Mouse (Mus musculus) forebrain, embryonic 13.5 days (tissue): ENCODE data around the gene Emg1. TPM values are rescaled to one million over a fixed set of nuclear protein-coding genes. Genes with fewer than 3 reads are reported as not detected.
"Not testable (repeated sequence)": the region's sequence is repeated elsewhere in the genome, so short reads cannot be mapped to it uniquely, and the experiment has no call there.

Experiments used
- ATAC-seq: fragments of 200-750 bp; cut with Nextera tagmentation; 2 replicates; pipeline ENCODE4 v1.8.0; 2017
- H3K27ac ChIP-seq: fragments of 300-500 bp; sonication (generic); 2 replicates; pipeline ENCODE4 v1.5.1; 2015; ENCODE audit warnings: inconsistent platforms, mild to moderate bottlenecking, moderate library complexity
- H3K27me3 ChIP-seq: fragments of 300-500 bp; sonication (generic); 2 replicates; pipeline ENCODE4 v1.6.1; 2015; ENCODE audit warnings: mild to moderate bottlenecking, inconsistent platforms
- H3K36me3 ChIP-seq: fragments of 300-500 bp; sonication (generic); 2 replicates; pipeline ENCODE4 v1.6.1; 2015; ENCODE audit warnings: mild to moderate bottlenecking, inconsistent platforms; ENCODE audit not compliant: poor library complexity, severe bottlenecking
- H3K4me1 ChIP-seq: fragments of 300-500 bp; sonication (generic); 2 replicates; pipeline ENCODE4 v1.6.1; 2015; ENCODE audit warnings: inconsistent platforms
- H3K4me2 ChIP-seq: fragments of 300-500 bp; sonication (generic); 2 replicates; pipeline ENCODE4 v1.6.1; 2015; ENCODE audit warnings: inconsistent platforms, mild to moderate bottlenecking, moderate library complexity
- H3K4me3 ChIP-seq: fragments of 300-500 bp; sonication (generic); 2 replicates; pipeline ENCODE4 v1.5.1; 2015; ENCODE audit warnings: mild to moderate bottlenecking, inconsistent platforms
- H3K9ac ChIP-seq: fragments of 300-500 bp; sonication (generic); 2 replicates; pipeline ENCODE4 v1.6.1; 2015; ENCODE audit warnings: mild to moderate bottlenecking, inconsistent platforms
- H3K9me3 ChIP-seq: fragments of 300-500 bp; sonication (generic); replicated peaks from 2 replicates; pipeline ENCODE4 v1.6.1; 2016; ENCODE audit warnings: inconsistent platforms
- WGBS: fragments of 180-500 bp; shearing (Covaris S2); methylation state at CpG from one replicate; pipeline ENCODE4 v1.1.7; 2015; 5-methylcytosine and 5-hydroxymethylcytosine counted together
- polyA plus RNA-seq: library from polyadenylated mRNA; unstranded; fragments of >200 nt; fragmentation: Nextera tagmentation; extraction: Ambion mirVana; gene quantifications from 2 replicates; pipeline ENCODE4 v1.2.1, GENCODE M21; 2015

Emg1 gene
- polyA plus RNA-seq, 1 experiment from 2014 or later, result 209 TPM

DNA sequence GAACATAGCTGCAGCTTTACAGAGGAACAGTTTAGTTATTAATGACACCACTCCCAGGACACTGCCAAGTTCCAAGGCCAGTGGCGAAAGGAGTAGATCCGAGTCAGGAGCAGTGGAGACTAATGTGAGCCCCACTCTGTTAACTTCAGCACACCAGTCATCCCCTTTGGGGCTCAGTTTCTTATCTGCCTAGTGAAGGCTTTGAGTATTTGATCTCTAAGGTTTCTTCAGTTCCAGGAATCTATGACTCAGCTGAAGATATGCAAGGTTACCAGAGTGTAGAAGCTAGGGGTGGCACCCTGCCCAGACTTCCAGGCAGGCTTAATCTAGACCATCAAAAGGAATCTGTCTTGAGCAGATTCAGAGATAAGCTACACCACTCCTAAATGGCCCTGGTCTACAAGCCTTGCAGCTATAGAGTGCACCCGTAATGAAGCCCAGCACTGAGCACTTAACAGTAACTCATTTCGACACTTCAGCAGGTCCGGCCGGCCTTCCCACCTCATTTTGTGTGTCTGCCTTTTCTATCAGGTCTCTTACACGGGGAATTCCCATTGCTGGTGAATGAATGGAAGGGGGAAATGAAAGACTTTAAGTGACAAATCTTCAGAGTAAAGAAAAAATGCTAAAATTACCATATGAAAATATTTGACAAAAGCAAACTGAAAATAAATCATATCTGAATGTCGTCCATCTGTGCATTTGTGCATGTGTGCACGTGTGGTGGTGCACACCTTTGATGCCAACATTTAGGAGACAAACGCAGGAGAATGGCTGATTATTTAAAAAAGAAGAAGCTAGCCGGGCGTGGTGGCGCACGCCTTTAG lies 28.2 kb downstream of the Emg1 start:
- WGBS, result 91% methylated on average over 14 of the region's 14 CpGs
- H3K9me3 ChIP-seq, result no peaks in the 10 kb centered on the region

DNA sequence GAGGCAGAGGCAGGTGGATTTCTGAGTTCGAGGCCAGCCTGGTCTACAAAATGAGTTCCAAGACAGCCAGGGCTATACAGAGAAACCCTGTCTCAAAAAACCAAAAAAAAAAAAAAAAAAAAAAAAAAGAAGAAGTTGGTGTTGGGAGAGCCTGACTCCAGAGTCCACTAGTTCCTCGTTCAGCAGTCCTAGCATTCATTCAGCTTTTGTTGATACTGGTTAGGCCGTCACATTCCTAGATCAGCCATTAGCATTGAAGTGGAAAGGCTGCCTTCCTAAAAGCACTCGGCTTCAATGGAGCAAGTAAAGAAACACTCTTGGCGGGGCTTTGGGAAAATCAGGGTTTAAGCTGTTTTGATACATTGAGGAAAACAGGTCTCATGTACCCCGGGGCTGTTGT lies 29.7 kb downstream of the Emg1 start:
- WGBS, result 39% methylated on average over 6 of the region's 6 CpGs
- H3K4me2 ChIP-seq, H3K4me1 ChIP-seq, H3K27ac ChIP-seq, H3K9me3 ChIP-seq, ATAC-seq, H3K9ac ChIP-seq, H3K27me3 ChIP-seq, H3K4me3 ChIP-seq, H3K36me3 ChIP-seq: not testable (repeated sequence)

More for the DNA sequence above, 28.2 kb downstream of the Emg1 start:
- Histone ChIP-seq H3K27me3 (no peaks in the 10 kb centered on the region), H3K4me2 (no peak overlapping the region), H3K9ac (no peak overlapping the region), H3K36me3 (no peaks in the 10 kb centered on the region), H3K4me1 (no peaks in the 10 kb centered on the region), H3K4me3 (no peak overlapping the region), H3K27ac (no peak overlapping the region)
- ATAC-seq, result no peak

DNA sequence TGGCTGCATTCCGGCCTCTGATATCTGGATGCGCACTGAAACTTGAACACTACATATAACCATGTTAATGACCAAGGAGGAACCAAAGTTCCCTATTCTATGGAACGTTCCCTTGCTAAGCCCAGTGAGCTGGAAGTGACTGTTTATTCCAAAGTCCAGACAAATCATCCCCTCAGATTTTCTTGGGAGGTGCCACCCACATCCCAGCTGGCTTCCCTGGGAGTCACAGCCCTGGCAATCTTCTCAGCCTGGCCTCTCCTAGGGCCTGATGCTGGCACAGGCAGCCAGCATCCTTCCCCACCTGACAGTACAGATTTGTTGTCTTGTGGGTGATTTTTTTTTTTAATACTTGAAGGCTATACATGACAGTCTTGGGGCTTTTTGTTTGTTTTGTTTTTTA lies 32.5 kb downstream of the Emg1 start:
- Histone ChIP-seq H3K9ac (no peak overlapping the region), H3K27me3 (no peaks in the 10 kb centered on the region), H3K36me3 (no peaks in the 10 kb centered on the region), H3K27ac (no peak overlapping the region), H3K4me2 (no peak overlapping the region), H3K9me3 (no peaks in the 10 kb centered on the region), H3K4me3 (no peak overlapping the region), H3K4me1 (no peaks in the 10 kb centered on the region)
- no peak for ATAC-seq
- 93% methylated on average over 3 of the region's 3 CpGs for WGBS

DNA sequence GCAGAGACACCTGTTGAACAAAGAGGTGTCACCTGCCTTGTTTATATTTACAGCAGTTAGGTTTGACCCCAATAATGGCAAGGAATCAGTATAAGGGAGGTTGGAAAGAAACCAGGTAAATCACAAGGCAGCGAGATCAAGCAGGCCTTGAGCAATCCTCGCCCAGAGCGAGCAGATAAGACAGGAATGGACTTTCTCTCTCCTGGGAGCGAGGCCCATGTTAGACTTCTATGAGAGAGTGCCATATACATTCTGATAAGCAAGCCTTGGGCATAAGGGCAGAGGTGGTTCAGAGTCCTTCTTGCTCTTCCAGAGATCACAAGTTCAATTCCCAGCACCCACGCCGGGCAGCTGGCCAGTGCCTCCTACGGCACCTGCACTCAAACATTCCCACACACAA lies 33.2 kb downstream of the Emg1 start:
- Histone ChIP-seq H3K4me3 (no peak overlapping the region), H3K4me1 (no peaks in the 10 kb centered on the region), H3K27ac (no peak overlapping the region), H3K9ac (no peak overlapping the region), H3K9me3 (no peaks in the 10 kb centered on the region), H3K4me2 (no peak overlapping the region), H3K36me3 (no peaks in the 10 kb centered on the region), H3K27me3 (no peaks in the 10 kb centered on the region)
- ATAC-seq, result no peak
- WGBS, result 96% methylated on average over 7 of the region's 7 CpGs

DNA sequence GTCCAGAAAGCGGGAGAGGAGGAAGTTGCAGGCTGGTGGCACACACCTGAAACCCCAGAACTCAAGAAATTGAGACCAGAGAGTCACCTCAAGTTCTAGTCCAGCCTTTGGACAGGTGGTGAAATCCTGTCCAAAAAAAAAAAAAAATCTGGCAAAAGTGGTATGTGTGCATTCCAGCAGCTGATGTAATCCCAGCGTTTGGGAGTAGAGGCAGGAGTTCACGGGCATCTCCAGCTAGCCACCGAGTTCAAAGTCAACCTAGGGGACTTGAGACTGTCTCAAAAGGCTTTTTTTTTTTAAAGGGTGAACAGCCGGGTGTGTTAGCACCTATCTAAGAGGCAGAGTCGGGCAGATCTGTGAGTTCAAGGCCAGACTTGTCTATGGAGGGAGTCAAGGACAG lies 35.8 kb downstream of the Emg1 start:
- Histone ChIP-seq H3K27me3 (no peaks in the 10 kb centered on the region), H3K27ac (no peak overlapping the region), H3K9ac (no peak overlapping the region), H3K4me2 (no peak overlapping the region), H3K4me3 (no peak overlapping the region), H3K4me1 (no peaks in the 10 kb centered on the region), H3K36me3 (no peaks in the 10 kb centered on the region), H3K9me3 (no peaks in the 10 kb centered on the region)
- 92% methylated on average over 6 of the region's 6 CpGs for WGBS
- no peak for ATAC-seq

DNA sequence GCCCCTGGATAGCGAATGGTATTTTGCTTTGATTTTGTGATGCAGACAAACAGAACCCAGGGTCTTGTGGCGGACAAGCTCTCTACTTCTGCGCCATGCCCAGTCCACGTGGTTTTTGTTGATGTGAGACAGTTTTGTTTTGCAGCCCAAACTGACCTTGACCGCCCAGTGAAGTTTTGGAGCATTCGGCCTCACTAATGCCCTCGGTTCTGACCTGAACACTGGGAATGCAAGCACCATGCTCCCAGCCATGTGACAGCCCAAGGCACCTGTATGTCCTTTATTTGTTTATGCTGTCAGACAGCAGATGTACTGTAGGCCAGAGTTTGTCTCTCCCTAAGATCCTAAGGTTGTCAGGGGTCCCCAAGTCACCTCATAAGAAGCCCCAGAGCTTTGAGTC lies 37.4 kb downstream of the Emg1 start:
- H3K4me1 ChIP-seq, result no peaks in the 10 kb centered on the region
- no peak overlapping the region for H3K9ac ChIP-seq
- 94% methylated on average over 7 of the region's 7 CpGs for WGBS
- H3K27ac ChIP-seq, result no peak overlapping the region
- H3K4me2 ChIP-seq, result no peak overlapping the region
- H3K27me3 ChIP-seq, result no peaks in the 10 kb centered on the region
- no peak for ATAC-seq
- H3K4me3 ChIP-seq, result no peak overlapping the region
- H3K36me3 ChIP-seq, result no peaks in the 10 kb centered on the region
- H3K9me3 ChIP-seq, result no peaks in the 10 kb centered on the region

DNA sequence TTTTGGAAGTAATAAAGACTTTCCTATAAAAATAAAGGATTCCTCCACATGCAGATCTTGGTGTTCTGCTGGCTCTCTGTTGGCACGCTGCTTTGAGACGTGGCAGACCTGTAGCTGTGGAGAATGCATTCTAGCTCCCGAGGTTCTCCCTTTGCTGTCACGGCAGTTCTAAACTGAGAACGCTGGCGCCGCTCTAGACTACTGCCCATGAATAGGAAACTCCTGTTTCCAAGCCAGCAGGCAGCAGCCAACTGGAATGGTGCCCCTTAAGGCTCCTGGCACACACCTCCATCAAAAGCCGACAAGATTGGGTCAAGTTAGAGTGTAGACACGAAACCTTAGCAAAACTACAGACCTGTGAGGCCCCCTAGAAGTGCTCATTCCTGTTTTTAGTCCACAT lies 38.4 kb downstream of the Emg1 start:
- Histone ChIP-seq H3K36me3 (no peaks in the 10 kb centered on the region), H3K4me2 (no peak overlapping the region), H3K4me3 (no peak overlapping the region), H3K9me3 (no peaks in the 10 kb centered on the region), H3K9ac (no peak overlapping the region), H3K27ac (no peak overlapping the region), H3K4me1 (no peaks in the 10 kb centered on the region), H3K27me3 (no peaks in the 10 kb centered on the region)
- WGBS, result 91% methylated on average over 9 of the region's 9 CpGs
- ATAC-seq, result no peak

DNA sequence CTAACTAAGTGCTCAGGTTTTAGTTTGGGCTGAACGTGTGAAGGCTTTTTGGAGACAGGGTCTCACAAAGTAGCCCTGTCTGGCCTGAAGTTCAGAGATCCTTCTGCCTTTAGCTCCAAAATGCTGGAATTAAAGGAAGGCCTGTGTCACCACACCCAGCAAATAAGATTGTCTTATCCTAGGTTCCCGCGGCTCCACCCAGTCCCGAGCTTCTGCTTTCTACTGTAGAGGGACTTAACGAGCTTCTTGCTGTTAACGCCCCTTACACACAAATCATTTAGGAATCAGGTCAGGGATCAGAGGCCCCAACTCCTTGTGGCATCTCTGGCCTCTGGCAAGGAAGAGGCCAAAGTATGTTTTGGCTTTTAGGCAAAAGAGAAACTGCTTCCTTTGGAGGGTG lies 39.9 kb downstream of the Emg1 start:
- H3K27ac ChIP-seq, result no peak overlapping the region
- no peak overlapping the region for H3K9ac ChIP-seq
- H3K27me3 ChIP-seq, result no peaks in the 10 kb centered on the region
- H3K4me1 ChIP-seq, result no peaks in the 10 kb centered on the region
- no peak overlapping the region for H3K4me2 ChIP-seq
- ATAC-seq, result no peak
- no peaks in the 10 kb centered on the region for H3K36me3 ChIP-seq
- H3K9me3 ChIP-seq, result no peaks in the 10 kb centered on the region
- H3K4me3 ChIP-seq, result no peak overlapping the region
- 53% methylated on average over 6 of the region's 6 CpGs for WGBS

DNA sequence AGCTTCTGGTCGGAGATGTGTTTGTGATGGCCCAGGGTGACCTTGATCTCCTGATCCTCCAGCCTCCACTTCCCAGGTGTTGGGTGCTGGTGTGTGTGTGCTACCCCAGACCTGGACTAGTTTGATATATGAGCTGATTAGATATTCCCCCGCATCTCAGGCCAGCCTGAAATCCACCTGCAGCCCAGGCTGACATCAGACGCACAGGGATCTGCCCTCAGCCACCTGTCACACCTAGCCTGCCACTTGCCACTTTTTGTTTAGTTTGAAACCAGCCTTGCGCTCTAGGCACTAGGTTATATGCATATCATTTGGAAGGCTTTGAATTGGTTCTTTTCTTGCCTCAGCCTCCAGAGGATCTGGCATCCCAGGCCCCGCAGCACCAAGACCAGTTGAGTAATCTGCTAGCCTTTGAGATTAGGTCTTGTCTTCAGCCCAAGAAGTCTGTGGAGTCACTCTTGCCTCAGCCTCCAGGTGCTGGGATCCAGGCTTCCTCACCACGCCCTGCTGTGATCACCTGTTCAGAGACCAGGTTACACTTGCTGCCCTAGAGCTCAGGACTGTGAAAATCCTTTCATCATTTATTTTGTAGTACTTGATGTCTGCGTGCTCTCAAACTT lies 41.6 kb downstream of the Emg1 start:
- no peaks in the 10 kb centered on the region for H3K36me3 ChIP-seq
- H3K27me3 ChIP-seq, result no peaks in the 10 kb centered on the region
- no peaks in the 10 kb centered on the region for H3K4me1 ChIP-seq
- no peak overlapping the region for H3K27ac ChIP-seq
- no peak for ATAC-seq
- no peak overlapping the region for H3K4me2 ChIP-seq
- no peak overlapping the region for H3K9ac ChIP-seq
- no peak overlapping the region for H3K4me3 ChIP-seq
- WGBS, result 92% methylated on average over 7 of the region's 7 CpGs
- no peaks in the 10 kb centered on the region for H3K9me3 ChIP-seq

DNA sequence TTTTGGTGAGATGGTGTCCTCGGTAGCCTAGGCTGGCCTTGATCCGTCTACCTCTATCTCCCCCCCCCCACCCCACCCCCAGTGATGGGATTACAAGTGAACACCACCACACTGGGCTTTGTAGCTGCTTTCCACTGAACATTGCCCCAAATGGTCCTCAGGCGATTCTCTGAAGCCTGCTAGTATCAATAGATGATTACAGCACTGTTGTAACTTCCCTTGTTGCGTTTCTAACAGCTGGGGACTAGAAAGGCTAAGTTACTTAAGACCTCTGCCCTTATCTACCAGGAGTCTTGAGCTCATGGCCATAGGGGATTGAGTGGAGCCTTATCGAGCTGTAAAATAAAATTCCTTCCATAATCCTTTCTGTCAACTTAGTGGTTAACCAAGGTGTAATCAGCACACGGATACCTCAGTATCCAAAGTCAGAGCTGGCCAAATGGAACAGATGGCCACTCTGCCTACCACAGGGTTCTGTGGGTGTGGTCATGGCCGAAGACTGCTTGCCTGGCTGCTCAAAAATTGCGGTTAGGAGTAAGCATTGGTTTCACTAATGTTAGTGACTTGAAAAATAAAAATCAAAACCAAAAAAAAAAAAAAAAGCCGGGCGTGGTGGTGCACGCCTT lies 42.6 kb downstream of the Emg1 start:
- H3K4me2 ChIP-seq, result no peak overlapping the region
- no peaks in the 10 kb centered on the region for H3K9me3 ChIP-seq
- no peak for ATAC-seq
- H3K27ac ChIP-seq, result no peak overlapping the region
- no peaks in the 10 kb centered on the region for H3K36me3 ChIP-seq
- H3K9ac ChIP-seq, result no peak overlapping the region
- no peaks in the 10 kb centered on the region for H3K27me3 ChIP-seq
- H3K4me1 ChIP-seq, result no peaks in the 10 kb centered on the region
- WGBS, result 93% methylated on average over 11 of the region's 11 CpGs
- no peak overlapping the region for H3K4me3 ChIP-seq

DNA sequence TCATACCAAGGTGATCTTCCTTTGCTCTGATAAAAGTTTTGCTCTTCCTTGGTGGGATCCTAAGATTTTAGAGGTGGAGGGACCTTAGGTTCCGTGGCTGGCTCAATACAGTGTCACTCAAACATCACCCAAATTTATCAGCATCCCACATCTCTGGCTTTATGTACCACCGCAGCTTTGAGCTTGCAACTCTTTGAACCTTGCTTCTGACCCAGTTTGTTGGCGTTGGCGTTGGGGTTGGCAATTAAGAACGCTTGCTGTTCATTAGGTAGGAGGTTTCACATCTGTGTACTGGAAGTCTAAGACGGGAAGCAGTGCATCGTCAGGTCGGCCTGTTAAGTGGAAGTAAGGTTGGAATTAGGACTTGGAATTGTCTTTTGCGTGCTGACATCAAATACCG lies 47.0 kb downstream of the Emg1 start:
- H3K4me1 ChIP-seq, result peaks cover 5% of the 10 kb centered on the region; the same call in 1 of the 2 replicates
- WGBS, result 92% methylated on average over 10 of the region's 10 CpGs
- H3K9me3 ChIP-seq, result no peaks in the 10 kb centered on the region
- H3K36me3 ChIP-seq, result no peaks in the 10 kb centered on the region
- no peak overlapping the region for H3K4me2 ChIP-seq
- no peak overlapping the region for H3K4me3 ChIP-seq
- H3K9ac ChIP-seq, result no peak overlapping the region
- no peaks in the 10 kb centered on the region for H3K27me3 ChIP-seq
- no peak for ATAC-seq
- no peak overlapping the region for H3K27ac ChIP-seq

DNA sequence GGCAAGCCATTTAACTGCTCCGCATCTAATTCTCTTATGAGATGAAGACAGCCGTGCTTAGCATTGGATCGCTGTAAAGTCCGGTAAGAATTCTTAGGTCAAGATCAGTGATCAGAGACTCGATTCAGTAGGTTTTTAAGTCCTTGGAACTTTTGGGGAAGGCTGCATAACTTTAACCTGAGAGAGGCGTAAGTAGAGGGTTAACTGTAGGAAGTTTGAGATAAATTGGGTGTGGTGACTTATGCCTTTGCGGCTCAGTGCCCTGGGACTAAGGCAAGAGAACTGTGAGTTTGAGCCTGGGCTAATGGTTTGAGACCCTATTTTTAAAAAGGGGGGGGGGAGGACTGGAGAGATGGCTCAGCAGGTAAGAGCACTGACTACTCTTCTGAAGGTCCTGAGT lies 47.7 kb downstream of the Emg1 start:
- Histone ChIP-seq H3K27ac (no peak overlapping the region), H3K4me1 (peaks cover 5% of the 10 kb centered on the region; the same call in 1 of the 2 replicates), H3K4me3 (no peak overlapping the region), H3K4me2 (peak overlapping the region; percentile 12; the same call in 1 of the 2 replicates), H3K9me3 (no peaks in the 10 kb centered on the region), H3K9ac (no peak overlapping the region), H3K36me3 (no peaks in the 10 kb centered on the region), H3K27me3 (no peaks in the 10 kb centered on the region)
- WGBS, result 92% methylated on average over 7 of the region's 7 CpGs
- ATAC-seq, result no peak
